Mouse (Mus musculus) Patski (cell line): ENCODE data around the gene Fam163b. TPM values are rescaled to one million over a fixed set of nuclear protein-coding genes. Genes with fewer than 3 reads are reported as not detected.

Experiments
- ATAC-seq: fragments of 100-300 bp; one replicate; pipeline ENCODE4 v1.8.0; 2021
- CTCF ChIA-PET: fragments of 350-600 bp; sonication (Branson Sonifier 250); formaldehyde crosslinking; loops from one replicate; lab custom pipeline; 2022; ENCODE audit warnings: inconsistent platforms; lab: Charles Lee
- POLR2A ChIA-PET: fragments of 350-600 bp; sonication (Branson Sonifier 250); formaldehyde crosslinking; loops from one replicate; lab custom pipeline; 2022; ENCODE audit warnings: antibody characterized with exemption, inconsistent platforms; lab: Charles Lee
- DNase-seq: peaks from one replicate; pipeline ENCODE4 v3.0.0-alpha.2; 2011; ENCODE audit warnings: low read depth, low spot score
- H3K27me3 ChIP-seq: fragments of 371-371 bp; one replicate; pipeline ENCODE4 v1.5.1; 2021
- CTCF ChIP-seq: fragments of 100-300 bp; IDR thresholded peaks from one replicate; pipeline ENCODE4 v1.5.1; 2021
- in situ Hi-C: fragments of 300-500 bp; cut with MboI; formaldehyde crosslinking; loops from 3 replicates; pipeline ENCODE4 v1.11.1; 2018; ENCODE audit warnings: low pct_unique_long_range_greater_than_20kb, mixed read lengths
- polyA plus RNA-seq: library from polyadenylated mRNA; unstranded; gene quantifications from one replicate; pipeline ENCODE4 v1.2.3, GENCODE M21; 2021

Gene Fam163b
- polyA plus RNA-seq, 1 experiment from 2014 or later = not detected

GRCm38 (mm10) chr2:27088071-27088644 lies 54.1 kb downstream of the Fam163b start:
- ChIA-PET CTCF (no interaction called here), POLR2A (no interaction called here)
- DNase-seq = no peak
- no peak for TF ChIP-seq CTCF
- peaks cover 17% of the 10 kb centered on the region for H3K27me3 ChIP-seq
- in situ Hi-C loops = no loop called here
- no peak for ATAC-seq

DNA sequence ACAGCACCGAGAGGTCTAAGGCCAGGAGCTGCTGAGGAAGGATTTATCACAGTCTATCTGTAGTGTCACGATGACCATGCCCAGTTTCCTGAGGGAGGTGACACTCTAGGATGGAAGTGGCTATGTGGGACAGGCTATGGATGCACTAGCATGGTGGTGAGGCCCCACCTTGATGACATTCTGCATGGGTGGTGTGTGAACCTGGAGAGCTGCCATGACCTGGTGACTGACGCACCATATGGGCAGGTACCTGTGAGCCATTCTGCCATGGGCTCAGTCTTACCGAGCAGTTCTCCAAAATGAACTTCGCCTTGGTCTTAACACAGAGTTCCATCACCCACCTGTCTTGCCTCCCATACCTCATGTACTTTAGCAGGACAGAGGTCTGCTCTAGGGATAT lies 54.7 kb downstream of the Fam163b start:
- ChIA-PET POLR2A (no interaction called here), CTCF (no interaction called here)
- no peak for ATAC-seq
- in situ Hi-C loops = no loop called here
- H3K27me3 ChIP-seq = peaks cover 18% of the 10 kb centered on the region
- no peak for DNase-seq
- no peak for TF ChIP-seq CTCF

- no peak for TF ChIP-seq CTCF
- ATAC-seq = no peak
- POLR2A ChIA-PET = no interaction called here
- peaks cover 18% of the 10 kb centered on the region for H3K27me3 ChIP-seq
- no peak for DNase-seq
- CTCF ChIA-PET = interaction anchor here (0.8 to 1.2 kb wide), 2 partner anchors 11 to 150 kb away, joined by 3 read pairs; no protein-coding TSS in a partner anchor
- in situ Hi-C loops = no loop called here
These were observed 55.7 kb downstream of the Fam163b start for GRCm38 (mm10) chr2:27086483-27087010.

GRCm38 (mm10) chr2:27085801-27086200 lies 56.5 kb downstream of the Fam163b start:
- ChIA-PET POLR2A (no interaction called here), CTCF (interaction anchor here (1.2 kb wide), 1 partner anchor 151 kb away, joined by 3 read pairs; no protein-coding TSS in a partner anchor)
- no peak for ATAC-seq
- no peak for DNase-seq
- H3K27me3 ChIP-seq = peaks cover 17% of the 10 kb centered on the region
- in situ Hi-C loops = no loop called here
- no peak for TF ChIP-seq CTCF

DNA sequence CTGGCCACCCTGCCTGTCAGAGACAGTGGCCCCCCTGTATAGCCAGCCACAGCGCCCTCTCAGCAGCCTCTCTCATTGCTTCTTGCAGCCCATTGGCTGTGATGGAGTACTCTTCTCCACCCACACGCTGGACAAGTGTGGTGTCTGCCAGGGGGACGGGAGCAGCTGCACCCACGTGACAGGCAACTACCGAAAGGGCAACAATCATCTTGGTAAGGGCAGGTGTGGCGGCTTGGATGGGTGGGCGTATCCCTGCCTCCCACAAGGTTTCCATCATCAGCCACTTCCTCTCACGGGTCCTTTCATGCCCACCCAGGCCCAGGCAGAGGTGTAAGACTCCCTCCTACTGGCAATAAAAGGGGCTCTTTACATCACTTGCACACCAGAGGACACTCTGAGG lies 57.3 kb downstream of the Fam163b start:
- in situ Hi-C loops = no loop called here
- ATAC-seq = no peak
- ChIA-PET CTCF (no interaction called here), POLR2A (no interaction called here)
- no peak for TF ChIP-seq CTCF
- DNase-seq = no peak
- peaks cover 17% of the 10 kb centered on the region for H3K27me3 ChIP-seq

DNA sequence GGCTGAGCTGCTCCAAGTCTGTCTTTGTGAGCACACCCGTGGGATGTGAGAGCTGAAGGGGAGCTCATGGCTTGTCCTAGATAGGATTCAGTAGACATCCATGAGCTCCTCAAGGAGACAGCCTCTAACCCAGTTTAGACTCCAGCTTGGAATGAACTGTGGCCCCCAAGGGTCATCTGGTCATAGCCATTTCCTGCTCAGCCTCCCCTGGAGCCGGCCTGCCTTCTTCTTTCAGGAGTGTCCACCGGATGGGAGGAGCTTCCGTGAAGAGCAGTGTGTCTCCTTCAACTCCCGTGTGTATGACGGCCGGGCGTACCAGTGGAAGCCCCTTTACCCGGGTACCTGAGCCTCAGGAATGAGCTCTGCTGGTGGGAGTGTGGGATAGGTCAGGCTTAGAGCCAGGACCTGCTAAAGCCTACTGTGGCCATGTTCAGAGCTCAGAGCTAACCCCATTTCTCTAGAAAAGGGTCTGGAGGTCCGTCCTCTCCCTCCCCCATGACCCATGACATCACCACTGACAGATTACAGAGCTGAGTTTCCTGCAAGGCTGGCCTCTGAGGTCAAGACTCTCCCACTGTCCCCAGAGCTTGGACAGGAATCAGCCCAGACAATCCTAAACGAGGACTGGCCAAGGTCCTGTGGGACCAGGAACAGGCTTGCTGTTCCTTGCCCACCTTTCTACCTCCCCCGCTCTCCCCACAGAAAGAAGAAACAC lies 58.4 kb downstream of the Fam163b start:
- POLR2A ChIA-PET = interaction anchor here (0.8 to 1.7 kb wide), 2 partner anchors 9 to 13 kb away, joined by 3 to 5 read pairs; no protein-coding TSS in a partner anchor
- H3K27me3 ChIP-seq = peaks cover 18% of the 10 kb centered on the region
- in situ Hi-C loops = no loop called here
- no peak for TF ChIP-seq CTCF
- ATAC-seq = no peak
- DNase-seq = no peak
- CTCF ChIA-PET = no interaction called here

- ChIA-PET POLR2A (interaction anchor here (0.5 kb wide), 1 partner anchor 41 kb away, joined by 3 read pairs; no protein-coding TSS in a partner anchor), CTCF (interaction anchor here (1.4 to 1.8 kb wide), 2 partner anchors 12 to 17 kb away, joined by 4 to 5 read pairs; no protein-coding TSS in a partner anchor)
- H3K27me3 ChIP-seq = peaks cover 31% of the 10 kb centered on the region
- no peak for ATAC-seq
- no peak for TF ChIP-seq CTCF
- DNase-seq = no peak
- in situ Hi-C loops = loop anchor here (5.0 kb wide), 1 partner anchor 153 kb away; no protein-coding TSS in a partner anchor
These were observed 62.6 kb downstream of the Fam163b start for GRCm38 (mm10) chr2:27079649-27080048.

DNA sequence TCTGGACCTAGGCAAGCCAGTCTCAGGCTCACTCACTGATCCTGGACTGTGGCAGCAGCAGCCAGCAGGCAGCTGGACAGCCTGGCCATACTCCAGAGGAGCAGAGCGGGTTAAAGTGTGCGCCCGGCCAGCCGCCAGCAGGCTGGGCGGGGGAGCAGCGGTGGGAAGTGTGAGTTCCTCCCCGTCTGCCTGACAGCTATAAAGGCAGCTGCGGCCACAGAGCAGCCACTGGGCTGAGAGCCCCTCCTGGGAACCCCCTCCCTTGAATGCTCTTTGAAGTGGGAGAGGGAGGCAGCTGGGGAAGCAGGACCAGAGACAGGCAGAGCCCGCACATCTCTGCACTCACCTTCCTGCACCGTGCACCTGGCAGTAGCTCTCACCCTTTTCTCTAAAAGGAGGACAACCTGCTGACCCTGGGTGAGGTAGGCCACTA lies 63.1 kb downstream of the Fam163b start, which contains the start of gene Adamtsl2:
TSS of gene Adamtsl2 (plus strand) at position 228 of the 433 bp plus-strand sequence.
- in situ Hi-C loops = loop anchor here (5.0 kb wide), 1 partner anchor 153 kb away; no protein-coding TSS in a partner anchor
- POLR2A ChIA-PET = interaction anchor here (0.5 kb wide), 1 partner anchor 41 kb away, joined by 3 read pairs; no protein-coding TSS in a partner anchor
- H3K27me3 ChIP-seq = peaks cover 31% of the 10 kb centered on the region

DNA sequence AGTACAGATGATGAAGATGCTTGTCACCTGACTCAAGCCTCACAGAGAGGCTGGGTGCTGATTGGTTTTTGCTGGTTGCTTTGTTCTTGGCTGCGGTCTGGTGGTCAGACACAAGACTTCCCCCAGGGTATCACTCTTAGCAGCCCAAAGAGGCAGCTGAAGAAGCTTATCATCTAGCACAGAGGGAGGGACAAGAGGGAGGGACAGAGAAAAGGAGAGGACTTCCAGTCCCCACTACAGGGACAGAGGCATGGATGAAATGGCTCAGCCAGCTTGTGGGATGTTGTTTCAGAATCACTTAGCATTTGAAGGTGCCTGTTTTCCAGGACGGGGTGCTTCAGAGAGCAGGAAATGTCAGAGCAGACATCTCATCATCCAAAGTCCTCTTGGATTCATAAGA lies 64.0 kb downstream of the Fam163b start:
- ChIA-PET POLR2A (no interaction called here), CTCF (interaction anchor here (1.2 to 2.1 kb wide), 6 partner anchors 9 to 159 kb away, joined by 3 to 9 read pairs (median 4); no protein-coding TSS in a partner anchor)
- H3K27me3 ChIP-seq = peaks cover 23% of the 10 kb centered on the region
- no peak for ATAC-seq
- in situ Hi-C loops = loop anchor here (5.0 kb wide), 1 partner anchor 154 kb away; no protein-coding TSS in a partner anchor
- TF ChIP-seq CTCF = no peak
- no peak for DNase-seq

More for the DNA sequence above, 63.1 kb downstream of the Fam163b start, which contains the start of gene Adamtsl2:
- ATAC-seq (no peak), DNase-seq (no peak)
- CTCF ChIA-PET = interaction anchor here (1.2 to 2.1 kb wide), 4 partner anchors 10 to 36 kb away, joined by 3 to 9 read pairs (median 4); no protein-coding TSS in a partner anchor
- no peak for TF ChIP-seq CTCF

GRCm38 (mm10) chr2:27077655-27078244 lies 64.5 kb downstream of the Fam163b start:
- ChIA-PET CTCF (interaction anchor here (1.2 to 2.1 kb wide), 5 partner anchors 8 to 160 kb away, joined by 3 to 9 read pairs (median 5); no protein-coding TSS in a partner anchor), POLR2A (interaction anchor here (0.8 kb wide), 1 partner anchor 9 kb away, joined by 3 read pairs; no protein-coding TSS in a partner anchor)
- in situ Hi-C loops = loop anchor here (5.0 kb wide), 1 partner anchor 155 kb away; no protein-coding TSS in a partner anchor
- no peak for TF ChIP-seq CTCF
- H3K27me3 ChIP-seq = peaks cover 20% of the 10 kb centered on the region
- no peak for DNase-seq
- no peak for ATAC-seq
